Mouse (Mus musculus): ENCODE results near the gene Slc6a21. TPM values are rescaled to one million over a fixed set of nuclear protein-coding genes. Genes with fewer than 3 reads are reported as not detected.
"Not testable (repeated sequence)": the region's sequence is repeated elsewhere in the genome, so short reads cannot be mapped to it uniquely, and the experiment has no call there.

Slc6a21 gene
- total RNA-seq, 1 experiment from 2014 or later = not detected

- not testable (repeated sequence) for DNase-seq
Measured at GRCm38 (mm10) chr7:45255822-45256221, 21.5 kb upstream of the Slc6a21 start.

GRCm38 (mm10) chr7:45257063-45257840, 20.1 kb upstream of the Slc6a21 start:
- DNase-seq = no peak

- DNase-seq = no peak
Measured at GRCm38 (mm10) chr7:45259281-45259680, 18.0 kb upstream of the Slc6a21 start.

GRCm38 (mm10) chr7:45262266-45262665, 15.0 kb upstream of the Slc6a21 start:
- DNase-seq = no peak

- no peak for DNase-seq
Measured at GRCm38 (mm10) chr7:45263006-45263607, 14.2 kb upstream of the Slc6a21 start.

- DNase-seq = no peak
Measured at GRCm38 (mm10) chr7:45264348-45264747, 13.0 kb upstream of the Slc6a21 start.

- no peak for DNase-seq
Measured at GRCm38 (mm10) chr7:45265518-45265917, 11.8 kb upstream of the Slc6a21 start.

- DNase-seq = no peak
Measured at GRCm38 (mm10) chr7:45272786-45273412, 4.4 kb upstream of the Slc6a21 start.

- DNase-seq = no peak
Measured at GRCm38 (mm10) chr7:45273672-45274071, 3.6 kb upstream of the Slc6a21 start.

- DNase-seq = no peak
Measured at GRCm38 (mm10) chr7:45286486-45286885, 9.2 kb downstream of the Slc6a21 start.

GRCm38 (mm10) chr7:45296626-45297025, 19.3 kb downstream of the Slc6a21 start:
- no peak for DNase-seq

GRCm38 (mm10) chr7:45297563-45297962, 20.2 kb downstream of the Slc6a21 start:
- no peak for DNase-seq

GRCm38 (mm10) chr7:45299752-45300151, 22.4 kb downstream of the Slc6a21 start:
- no peak for DNase-seq

GRCm38 (mm10) chr7:45300270-45300669, 23.0 kb downstream of the Slc6a21 start:
- DNase-seq = peak; percentile 72

- no peak for DNase-seq
Measured at GRCm38 (mm10) chr7:45302626-45303025, 25.3 kb downstream of the Slc6a21 start.

- no peak for DNase-seq
Measured at GRCm38 (mm10) chr7:45304869-45305268, 27.6 kb downstream of the Slc6a21 start.

GRCm38 (mm10) chr7:45305275-45305674, 28.0 kb downstream of the Slc6a21 start:
- peak; percentile 67 for DNase-seq

- no peak for DNase-seq
Measured at GRCm38 (mm10) chr7:45308551-45309240, 31.4 kb downstream of the Slc6a21 start.

- DNase-seq = peak; percentile 53
Measured at GRCm38 (mm10) chr7:45309455-45309854, 32.1 kb downstream of the Slc6a21 start.

GRCm38 (mm10) chr7:45312023-45312422, 34.7 kb downstream of the Slc6a21 start:
- no peak for DNase-seq

GRCm38 (mm10) chr7:45312686-45313453, 35.6 kb downstream of the Slc6a21 start:
- DNase-seq = no peak

- DNase-seq = no peak
Measured at GRCm38 (mm10) chr7:45313495-45313894, 36.2 kb downstream of the Slc6a21 start.

Data from adrenal gland, postnatal 25 days (tissue).